Mouse (Mus musculus) kidney, postnatal 0 days (tissue): Measurements from ENCODE around the gene Ffar2. TPM values are rescaled to one million over a fixed set of nuclear protein-coding genes. Genes with fewer than 3 reads are reported as not detected.

Experiments
- ATAC-seq: fragments of 200-750 bp; cut with Nextera tagmentation; replicated peaks from 2 replicates; pipeline ENCODE4 v1.8.0; 2017; ENCODE audit warnings: low read depth, moderate number of reproducible peaks, moderate TSS enrichment, moderate library complexity; ENCODE audit not compliant: low FRiP score
- DNase-seq: peaks from one replicate; pipeline ENCODE4 v3.0.0-alpha.2; 2016; ENCODE audit warnings: low spot score
- H3K27ac ChIP-seq: fragments of 300-500 bp; sonication (generic); 2 replicates; pipeline ENCODE4 v1.5.1; 2014; ENCODE audit warnings: mild to moderate bottlenecking
- H3K27me3 ChIP-seq: fragments of 300-500 bp; sonication (generic); 2 replicates; pipeline ENCODE4 v1.6.1; 2014; ENCODE audit warnings: low read length, mixed read lengths; ENCODE audit not compliant: insufficient read depth
- H3K36me3 ChIP-seq: fragments of 300-500 bp; sonication (generic); 2 replicates; pipeline ENCODE4 v1.6.1; 2014; ENCODE audit warnings: low read length, mixed read lengths; ENCODE audit not compliant: insufficient read depth
- H3K4me1 ChIP-seq: fragments of 300-500 bp; sonication (generic); replicated peaks from 2 replicates; pipeline ENCODE4 v1.6.1; 2014; ENCODE audit warnings: antibody characterized with exemption, low read length, mixed read lengths; ENCODE audit not compliant: insufficient read depth
- H3K4me2 ChIP-seq: fragments of 300-500 bp; sonication (generic); 2 replicates; pipeline ENCODE4 v1.6.1; 2014; ENCODE audit warnings: mild to moderate bottlenecking, low read length, moderate library complexity, mixed read lengths
- H3K4me3 ChIP-seq: fragments of 300-500 bp; sonication (generic); replicated peaks from 2 replicates; pipeline ENCODE4 v1.5.1; 2014; ENCODE audit warnings: low read depth, low read length
- H3K9ac ChIP-seq: fragments of 300-500 bp; sonication (generic); 2 replicates; pipeline ENCODE4 v1.6.1; 2014; ENCODE audit warnings: low read depth, low read length
- H3K9me3 ChIP-seq: fragments of 300-500 bp; sonication (generic); replicated peaks from 2 replicates; pipeline ENCODE4 v1.6.1; 2016; ENCODE audit warnings: low read length, inconsistent platforms, mixed read lengths
- CTCF ChIP-seq: IDR thresholded peaks from 2 replicates; pipeline ENCODE4 v1.5.1; 2016; ENCODE audit warnings: antibody characterized with exemption, low read depth, mild to moderate bottlenecking, moderate library complexity
- WGBS: fragments of 180-500 bp; shearing (Covaris S2); extraction: QIAGEN DNeasy Blood & Tissue Kit; methylation state at CpG from one replicate; pipeline ENCODE4 v1.1.7; 2014; 5-methylcytosine and 5-hydroxymethylcytosine counted together
- polyA plus RNA-seq: library from polyadenylated mRNA; unstranded; fragments of >200 nt; fragmentation: Nextera tagmentation; extraction: Ambion mirVana; gene quantifications from 2 replicates; pipeline ENCODE4 v1.2.1, GENCODE M21; 2015

Ffar2 gene
- polyA plus RNA-seq, 1 experiment from 2014 or later, result 0.16 TPM

DNA sequence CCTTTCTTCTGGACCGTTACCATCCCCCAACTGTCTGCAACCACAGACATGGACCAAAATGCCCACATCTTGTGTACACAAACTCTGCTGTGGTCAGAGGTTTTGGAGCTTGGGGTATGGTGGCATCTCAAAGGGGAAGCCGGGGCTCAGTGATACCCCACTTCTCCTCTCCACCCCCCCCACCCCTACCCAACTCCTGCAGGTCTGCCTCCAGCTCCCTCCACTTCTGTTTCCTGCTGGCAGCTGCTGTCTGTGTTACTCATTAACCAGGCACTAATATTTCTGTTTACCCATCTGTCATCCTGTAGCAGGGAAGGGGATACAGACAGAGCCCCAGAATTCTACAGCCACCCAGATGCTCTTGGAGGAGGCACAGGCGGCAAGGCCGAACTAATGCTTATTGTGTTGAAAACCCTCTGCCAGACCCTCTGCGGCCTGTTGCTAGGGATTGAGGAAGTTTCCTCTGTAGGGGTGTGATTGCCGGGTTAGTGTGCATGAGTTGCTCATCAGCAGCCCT is 11.2 kb downstream of the Ffar2 start:
- Histone ChIP-seq H3K4me3 (no peak overlapping the region), H3K9me3 (no peaks in the 10 kb centered on the region), H3K4me2 (no peak overlapping the region), H3K27ac (no peak overlapping the region), H3K4me1 (no peaks in the 10 kb centered on the region), H3K36me3 (no peaks in the 10 kb centered on the region), H3K27me3 (no peaks in the 10 kb centered on the region), H3K9ac (no peak overlapping the region)
- no peak for TF ChIP-seq CTCF
- WGBS, result 72% methylated on average over 6 of the region's 6 CpGs
- DNase-seq (no peak), ATAC-seq (no peak)

DNA sequence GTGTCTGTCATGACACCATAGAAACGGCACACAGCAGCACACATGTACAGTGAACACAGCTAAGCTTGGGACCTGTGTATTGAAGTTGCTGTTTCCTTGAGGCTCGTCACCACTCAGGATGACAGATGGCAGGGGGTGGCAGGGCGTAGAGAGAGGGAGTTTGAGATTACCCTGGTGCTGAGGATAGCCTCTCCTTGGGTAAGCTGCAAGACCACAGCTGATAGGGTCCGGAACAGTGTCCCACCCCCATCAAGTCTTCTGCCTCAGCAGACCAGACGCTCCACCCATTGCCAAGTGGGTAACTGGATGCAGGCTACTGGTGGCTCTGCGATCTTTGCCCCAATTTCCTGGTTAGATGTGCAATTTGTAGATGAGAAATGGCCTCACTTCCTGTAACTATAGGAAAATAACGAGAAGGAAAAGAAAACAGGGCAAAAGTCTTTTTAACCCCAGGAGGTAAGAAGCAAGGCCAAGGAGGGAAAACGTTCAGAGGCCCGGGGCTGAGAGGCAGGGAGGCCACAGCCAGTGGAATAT is 11.8 kb downstream of the Ffar2 start:
- Histone ChIP-seq H3K36me3 (no peaks in the 10 kb centered on the region), H3K4me3 (no peak overlapping the region), H3K9me3 (no peaks in the 10 kb centered on the region), H3K4me1 (no peaks in the 10 kb centered on the region), H3K4me2 (no peak overlapping the region), H3K9ac (no peak overlapping the region), H3K27ac (no peak overlapping the region), H3K27me3 (no peaks in the 10 kb centered on the region)
- ATAC-seq, result no peak
- 44% methylated on average over 9 of the region's 9 CpGs for WGBS
- TF ChIP-seq CTCF, result no peak
- peak; percentile 6 for DNase-seq

DNA sequence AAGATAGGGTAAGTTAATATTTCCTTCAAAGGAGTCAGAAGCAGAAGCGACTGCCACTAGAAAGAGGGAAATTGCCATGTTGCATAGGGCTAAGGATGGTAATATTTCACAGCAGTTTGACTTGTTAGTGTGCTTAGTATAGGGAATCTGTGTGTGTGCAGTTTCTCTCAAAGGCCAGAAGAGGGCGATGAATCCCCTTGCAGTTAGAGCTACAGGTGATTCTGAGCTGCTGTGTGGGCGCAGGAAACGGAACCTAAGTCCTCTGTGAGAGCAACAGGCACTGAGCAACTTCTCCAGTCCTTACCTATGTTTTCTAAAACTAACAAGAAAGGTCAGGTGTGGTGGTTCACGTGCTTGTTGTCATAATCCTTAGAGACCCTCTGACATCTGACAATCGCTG is 13.3 kb downstream of the Ffar2 start:
- Histone ChIP-seq H3K4me1 (no peaks in the 10 kb centered on the region), H3K27me3 (no peaks in the 10 kb centered on the region), H3K27ac (no peak overlapping the region), H3K9ac (no peak overlapping the region), H3K4me3 (no peak overlapping the region), H3K9me3 (no peaks in the 10 kb centered on the region), H3K4me2 (no peak overlapping the region), H3K36me3 (no peaks in the 10 kb centered on the region)
- DNase-seq (no peak), ATAC-seq (no peak)
- WGBS, result 57% methylated on average over 6 of the region's 6 CpGs
- peak; percentile 50 for TF ChIP-seq CTCF

DNA sequence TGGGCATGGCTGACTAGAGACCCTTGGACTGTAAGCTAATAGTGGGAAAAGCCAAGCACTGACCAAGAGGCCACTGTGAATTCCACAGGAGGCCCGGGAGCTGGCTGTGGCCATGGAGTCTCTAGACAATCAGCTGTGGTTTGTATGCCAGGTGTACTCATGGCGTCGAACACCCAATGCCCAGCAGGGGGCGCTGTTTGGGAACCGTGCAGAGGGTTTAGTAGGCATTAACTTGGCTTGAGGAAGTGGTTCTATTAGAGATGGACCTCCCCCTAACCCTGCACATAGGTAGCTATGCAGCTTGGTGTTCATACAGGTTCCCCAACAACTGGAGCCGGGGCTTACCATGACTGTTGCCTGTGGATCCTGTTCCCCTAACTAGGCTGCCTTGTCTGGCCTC is 17.7 kb downstream of the Ffar2 start:
- no peak overlapping the region for H3K9ac ChIP-seq
- H3K27ac ChIP-seq, result no peak overlapping the region
- ATAC-seq (no peak), DNase-seq (peak; percentile 4)
- no peaks in the 10 kb centered on the region for H3K27me3 ChIP-seq
- peak; percentile 63 for TF ChIP-seq CTCF
- H3K4me2 ChIP-seq, result no peak overlapping the region
- no peaks in the 10 kb centered on the region for H3K4me1 ChIP-seq
- H3K4me3 ChIP-seq, result no peak overlapping the region
- H3K9me3 ChIP-seq, result no peaks in the 10 kb centered on the region
- 47% methylated on average over 6 of the region's 6 CpGs for WGBS
- no peaks in the 10 kb centered on the region for H3K36me3 ChIP-seq

DNA sequence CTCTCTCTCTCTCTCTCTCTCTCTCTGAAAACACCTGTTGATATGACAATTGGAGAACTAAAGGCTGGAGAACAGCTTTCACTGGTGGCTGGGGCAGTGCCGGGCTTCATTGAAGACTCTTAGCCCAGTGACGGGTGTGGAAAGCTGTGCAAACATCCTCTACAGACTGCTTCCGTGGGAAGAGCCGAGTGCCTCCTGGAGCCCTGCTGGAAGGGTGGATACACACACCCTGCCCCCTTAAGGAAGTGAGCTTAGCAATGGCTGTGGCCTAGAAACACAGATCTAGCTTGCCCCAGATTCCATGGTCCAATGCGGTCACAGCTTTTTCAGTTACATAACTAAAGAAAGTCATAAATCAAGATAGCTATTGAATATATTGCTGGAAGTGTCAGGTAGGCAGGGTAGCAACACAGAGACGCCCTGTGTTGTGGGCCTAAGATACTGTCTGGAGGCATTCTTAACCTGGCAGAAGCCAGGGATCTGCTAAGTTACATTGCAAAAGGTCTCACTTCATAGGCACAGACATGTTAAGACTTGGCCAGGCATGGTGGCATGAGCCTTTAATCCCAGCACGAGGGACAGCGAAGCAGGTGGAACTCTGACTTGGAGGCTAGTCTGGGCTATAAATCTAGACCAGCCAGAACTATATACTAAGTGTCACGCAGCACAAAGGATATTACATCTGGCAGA is 19.4 kb downstream of the Ffar2 start:
- no peak overlapping the region for H3K4me2 ChIP-seq
- H3K36me3 ChIP-seq, result no peaks in the 10 kb centered on the region
- no peaks in the 10 kb centered on the region for H3K27me3 ChIP-seq
- no peaks in the 10 kb centered on the region; the same call in 1 of the 2 replicates for H3K9me3 ChIP-seq
- ATAC-seq (no peak), DNase-seq (no peak)
- H3K27ac ChIP-seq, result no peak overlapping the region
- H3K4me1 ChIP-seq, result no peaks in the 10 kb centered on the region
- H3K4me3 ChIP-seq, result no peak overlapping the region
- no peak for TF ChIP-seq CTCF
- no peak overlapping the region for H3K9ac ChIP-seq
- 72% methylated on average over 9 of the region's 9 CpGs for WGBS

DNA sequence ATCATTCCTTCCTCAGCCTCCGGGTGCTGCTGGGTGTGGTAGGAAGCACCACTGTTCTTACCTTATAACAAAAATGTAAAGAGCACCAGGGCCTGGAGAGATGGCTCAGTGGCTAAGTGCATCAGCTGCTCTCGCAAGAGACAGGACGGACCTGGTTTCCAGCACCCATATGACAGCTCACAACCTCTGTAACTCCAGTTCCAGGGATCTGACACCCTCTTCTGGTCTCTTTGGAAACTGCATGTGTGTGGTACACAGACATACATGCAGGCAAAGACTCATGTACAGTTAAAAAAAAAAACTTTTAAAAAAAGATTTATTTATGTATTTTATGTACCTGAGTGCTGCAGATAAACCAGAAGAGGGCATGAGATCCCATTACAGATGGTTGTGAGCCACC is 20.3 kb downstream of the Ffar2 start:
- H3K36me3 ChIP-seq, result no peaks in the 10 kb centered on the region
- no peak overlapping the region for H3K27ac ChIP-seq
- H3K9ac ChIP-seq, result no peak overlapping the region
- no peak for DNase-seq
- TF ChIP-seq CTCF, result no peak
- 91% methylated on average over 3 of the region's 3 CpGs for WGBS
- H3K4me3 ChIP-seq, result no peak overlapping the region
- no peaks in the 10 kb centered on the region for H3K27me3 ChIP-seq
- no peak overlapping the region for H3K4me2 ChIP-seq
- H3K9me3 ChIP-seq, result no peaks in the 10 kb centered on the region; the same call in 1 of the 2 replicates
- ATAC-seq, result no peak
- no peaks in the 10 kb centered on the region for H3K4me1 ChIP-seq
